Mouse (Mus musculus) embryo, embryonic 9.5 days (tissue): ENCODE results near the gene Tep1.

Experiments used
- DNase-seq: peaks from one replicate; pipeline ENCODE4 v3.0.0-alpha.2; 2017; ENCODE audit errors: extremely low spot score

Tep1 gene

DNA sequence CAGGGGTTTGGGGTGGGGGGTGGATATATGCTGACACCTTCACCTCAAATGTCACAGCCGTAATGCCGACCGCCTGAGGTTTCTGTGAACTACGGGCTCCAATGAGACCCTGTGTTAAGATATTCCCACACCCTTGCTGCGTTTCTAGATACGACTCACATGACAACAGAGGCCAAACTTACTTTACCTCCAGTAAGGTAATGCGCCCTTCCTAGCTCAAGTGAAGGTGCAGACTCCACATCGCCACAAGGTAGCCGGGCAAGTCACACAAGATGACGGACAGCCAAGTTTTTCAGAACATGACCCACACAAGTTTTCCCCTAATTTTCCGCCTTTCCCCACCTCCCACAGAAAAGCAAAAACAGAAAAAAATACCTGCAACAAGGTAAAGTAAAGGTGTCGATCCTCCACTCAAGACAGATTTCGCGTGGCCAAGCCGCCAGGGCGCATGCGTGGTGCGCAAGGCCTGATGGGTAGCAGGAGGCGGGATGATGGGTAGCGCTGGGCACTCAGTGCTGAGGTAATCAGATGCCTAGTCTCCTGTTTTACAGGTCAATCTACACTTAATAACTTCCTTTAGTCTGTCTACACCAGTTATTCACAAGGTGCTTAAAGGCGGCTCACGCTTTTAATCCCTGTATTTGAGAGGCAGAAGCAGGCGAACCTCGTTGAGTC is 75.0 kb downstream of the Tep1 start:
- DNase-seq: no peak

DNA sequence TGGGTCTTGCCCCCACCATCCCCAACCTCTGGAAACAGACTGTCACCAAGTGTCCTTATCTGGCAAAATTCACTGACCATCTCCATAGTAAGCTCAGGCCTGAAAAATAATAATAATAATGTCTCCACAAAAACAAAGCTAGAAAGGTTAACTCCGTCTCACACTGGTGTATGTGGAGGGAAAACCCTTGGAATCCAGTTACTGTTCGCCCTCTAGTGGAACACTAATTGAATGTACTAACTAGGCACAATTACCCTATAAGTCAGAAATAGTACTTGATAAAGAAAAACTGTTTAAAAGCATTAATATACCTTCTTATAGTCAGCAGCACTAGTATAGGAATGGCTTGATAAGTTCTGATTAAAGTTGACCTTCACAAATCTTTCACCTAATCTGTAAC is 82.2 kb downstream of the Tep1 start:
- DNase-seq: no peak

- peak; percentile 94 for DNase-seq
These were observed 85.1 kb downstream of the Tep1 start, which contains the start of gene Ttc5 for GRCm38 (mm10) chr14:50785251-50785637. Gene Ttc5 (minus strand): TSS chr14:50785519.

DNA sequence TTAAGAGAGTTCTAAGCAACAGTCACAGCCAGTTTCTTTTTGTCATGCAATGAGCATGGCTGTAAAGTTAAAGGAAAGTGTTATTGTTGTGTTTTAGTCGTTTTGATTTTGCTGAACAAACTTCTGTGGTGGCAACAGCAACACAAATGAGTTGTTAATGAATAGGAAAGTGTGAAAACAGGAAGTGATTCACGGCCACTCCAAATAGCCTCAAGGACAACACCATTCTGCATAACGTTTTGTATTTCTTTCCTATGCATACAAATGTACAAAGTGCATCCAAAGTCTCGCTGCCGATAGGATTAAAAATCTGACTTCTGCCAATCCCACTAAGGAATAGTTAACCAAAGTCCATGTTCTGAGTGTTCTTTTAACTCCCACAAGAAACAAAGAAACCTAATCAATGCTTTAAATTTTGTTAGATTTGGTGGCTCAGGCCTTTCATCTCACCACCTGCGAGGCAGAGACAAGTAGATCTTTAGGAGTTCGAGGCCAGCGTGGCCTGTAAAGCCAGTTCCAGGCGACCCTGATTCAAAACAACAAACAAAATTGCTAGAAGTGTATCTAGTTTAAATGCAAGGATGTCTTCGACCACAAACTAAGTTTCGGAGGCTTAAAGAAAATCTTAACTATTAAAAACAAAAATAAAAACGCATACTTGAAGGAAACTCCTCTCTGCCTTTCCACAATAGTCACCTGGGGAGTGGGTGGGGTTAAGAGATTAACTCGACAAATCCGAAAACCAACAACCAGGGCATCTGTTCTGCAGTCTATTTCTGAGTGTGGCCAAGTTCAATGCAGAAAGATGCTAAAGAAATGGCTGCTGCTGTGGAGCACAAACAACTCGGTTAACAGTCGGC is 85.7 kb downstream of the Tep1 start:
- peak; percentile 15 for DNase-seq

GRCm38 (mm10) chr14:50782166-50782565 is 88.2 kb downstream of the Tep1 start:
- no peak for DNase-seq
